Mouse (Mus musculus) liver, embryonic 12.5 days (tissue): ENCODE measurements around the gene Rbm20. TPM values are rescaled to one million over a fixed set of nuclear protein-coding genes. Genes with fewer than 3 reads are reported as not detected.

Experiments
- ATAC-seq: fragments of 200-750 bp; cut with Nextera tagmentation; 2 replicates; pipeline ENCODE4 v1.8.0; 2017; ENCODE audit warnings: moderate number of reproducible peaks, mild to moderate bottlenecking, moderate library complexity
- H3K27ac ChIP-seq: fragments of 300-500 bp; sonication (generic); 2 replicates; pipeline ENCODE4 v1.5.1; 2016; ENCODE audit warnings: mild to moderate bottlenecking
- H3K27me3 ChIP-seq: fragments of 300-500 bp; sonication (generic); replicated peaks from 2 replicates; pipeline ENCODE4 v1.6.1; 2016; ENCODE audit warnings: mild to moderate bottlenecking, moderate library complexity
- H3K36me3 ChIP-seq: fragments of 300-500 bp; sonication (generic); 2 replicates; pipeline ENCODE4 v1.6.1; 2016; ENCODE audit warnings: mild to moderate bottlenecking, moderate library complexity
- H3K4me1 ChIP-seq: fragments of 300-500 bp; sonication (generic); 2 replicates; pipeline ENCODE4 v1.6.1; 2016
- H3K4me2 ChIP-seq: fragments of 300-500 bp; sonication (generic); 2 replicates; pipeline ENCODE4 v1.6.1; 2016; ENCODE audit warnings: mild to moderate bottlenecking, moderate library complexity
- H3K4me3 ChIP-seq: fragments of 300-500 bp; sonication (generic); 2 replicates; pipeline ENCODE4 v1.5.1; 2016; ENCODE audit warnings: mild to moderate bottlenecking, moderate library complexity
- H3K9ac ChIP-seq: fragments of 300-500 bp; sonication (generic); 2 replicates; pipeline ENCODE4 v1.6.1; 2016; ENCODE audit warnings: mild to moderate bottlenecking, moderate library complexity
- H3K9me3 ChIP-seq: fragments of 300-500 bp; sonication (generic); replicated peaks from 2 replicates; pipeline ENCODE4 v1.6.1; 2016; ENCODE audit warnings: mild to moderate bottlenecking, moderate library complexity
- WGBS: fragments of 180-500 bp; shearing (Covaris S2); methylation state at CpG from one replicate; pipeline ENCODE4 v1.1.7; 2016; ENCODE audit not compliant: insufficient replicate concordance; 5-methylcytosine and 5-hydroxymethylcytosine counted together
- polyA plus RNA-seq: library from polyadenylated mRNA; unstranded; fragments of >200 nt; fragmentation: Nextera tagmentation; extraction: Ambion mirVana; gene quantifications from 2 replicates; pipeline ENCODE4 v1.2.1, GENCODE M21; 2016

Gene Rbm20
- polyA plus RNA-seq, 1 experiment from 2014 or later, result 0.18 TPM

- H3K4me1 ChIP-seq, result peaks cover 67% of the 10 kb centered on the region
- 93% methylated on average over 5 of the region's 5 CpGs for WGBS
- H3K9ac ChIP-seq, result no peak overlapping the region
- no peak overlapping the region for H3K27ac ChIP-seq
- H3K9me3 ChIP-seq, result no peaks in the 10 kb centered on the region
- no peak for ATAC-seq
- no peak overlapping the region for H3K4me3 ChIP-seq
- H3K36me3 ChIP-seq, result 0 out of 2 replicates have a peak, but pooled peaks cover 2% of the 10 kb centered on the region
- no peaks in the 10 kb centered on the region for H3K27me3 ChIP-seq
- H3K4me2 ChIP-seq, result no peak overlapping the region
These were observed 136.5 kb downstream of the Rbm20 start for GRCm38 (mm10) chr19:53813576-53813975.

- no peak overlapping the region for H3K4me2 ChIP-seq
- H3K4me1 ChIP-seq, result peaks cover 67% of the 10 kb centered on the region
- H3K4me3 ChIP-seq, result no peak overlapping the region
- 0 out of 2 replicates have a peak overlapping the region, but pooled peaks have one; percentile 4 for H3K27ac ChIP-seq
- 0 out of 2 replicates have a peak, but pooled peaks cover 6% of the 10 kb centered on the region for H3K36me3 ChIP-seq
- ATAC-seq, result no peak
- H3K9ac ChIP-seq, result no peak overlapping the region
- 72% methylated on average over 4 of the region's 4 CpGs for WGBS
- H3K27me3 ChIP-seq, result no peaks in the 10 kb centered on the region
- H3K9me3 ChIP-seq, result no peaks in the 10 kb centered on the region
These were observed 138.6 kb downstream of the Rbm20 start for GRCm38 (mm10) chr19:53815714-53816113.

GRCm38 (mm10) chr19:53816242-53816641, 139.1 kb downstream of the Rbm20 start:
- H3K36me3 ChIP-seq, result 0 out of 2 replicates have a peak, but pooled peaks cover 8% of the 10 kb centered on the region
- 74% methylated on average over 11 of the region's 11 CpGs for WGBS
- H3K9me3 ChIP-seq, result no peaks in the 10 kb centered on the region
- H3K4me3 ChIP-seq, result no peak overlapping the region
- H3K4me1 ChIP-seq, result peaks cover 67% of the 10 kb centered on the region
- H3K27me3 ChIP-seq, result no peaks in the 10 kb centered on the region
- no peak overlapping the region for H3K9ac ChIP-seq
- no peak for ATAC-seq
- H3K4me2 ChIP-seq, result no peak overlapping the region
- H3K27ac ChIP-seq, result 0 out of 2 replicates have a peak overlapping the region, but pooled peaks have one; percentile 4

- 9% methylated on average over 6 of the region's 6 CpGs for WGBS
- Histone ChIP-seq H3K27ac (peak overlapping the region; percentile 80), H3K4me2 (peak overlapping the region; percentile 52), H3K4me3 (no peak overlapping the region), H3K4me1 (peaks cover 80% of the 10 kb centered on the region), H3K27me3 (no peaks in the 10 kb centered on the region), H3K36me3 (0 out of 2 replicates have a peak, but pooled peaks cover 8% of the 10 kb centered on the region), H3K9ac (peak overlapping the region; percentile 40; the same call in 1 of the 2 replicates), H3K9me3 (no peaks in the 10 kb centered on the region)
- peak; percentile 95 for ATAC-seq
These were observed 142.2 kb downstream of the Rbm20 start for GRCm38 (mm10) chr19:53819299-53819698.

GRCm38 (mm10) chr19:53821241-53822120, 144.4 kb downstream of the Rbm20 start:
- no peak for ATAC-seq
- 61% methylated on average over 13 of the region's 13 CpGs for WGBS
- H3K36me3 ChIP-seq, result 0 out of 2 replicates have a peak, but pooled peaks cover 8% of the 10 kb centered on the region
- H3K4me2 ChIP-seq, result peak overlapping the region; percentile 15
- H3K4me1 ChIP-seq, result peaks cover 66% of the 10 kb centered on the region
- H3K27me3 ChIP-seq, result no peaks in the 10 kb centered on the region
- no peak overlapping the region for H3K4me3 ChIP-seq
- H3K9ac ChIP-seq, result no peak overlapping the region; the same call in 1 of the 2 replicates
- no peaks in the 10 kb centered on the region for H3K9me3 ChIP-seq
- peak overlapping the region; percentile 80 for H3K27ac ChIP-seq

- Histone ChIP-seq H3K27ac (peak overlapping the region; percentile 52; the same call in 1 of the 2 replicates), H3K4me2 (peak overlapping the region; percentile 66), H3K36me3 (0 out of 2 replicates have a peak, but pooled peaks cover 5% of the 10 kb centered on the region), H3K27me3 (no peaks in the 10 kb centered on the region), H3K4me3 (peak overlapping the region; percentile 55), H3K9ac (peak overlapping the region; percentile 46), H3K4me1 (peaks cover 46% of the 10 kb centered on the region), H3K9me3 (no peaks in the 10 kb centered on the region)
- ATAC-seq, result no peak
- WGBS, result 50% methylated on average over 6 of the region's 6 CpGs
These were observed 146.7 kb downstream of the Rbm20 start for GRCm38 (mm10) chr19:53823847-53824246.

- Histone ChIP-seq H3K27ac (peak overlapping the region; percentile 66), H3K27me3 (no peaks in the 10 kb centered on the region), H3K4me1 (peaks cover 39% of the 10 kb centered on the region), H3K9me3 (no peaks in the 10 kb centered on the region), H3K36me3 (0 out of 2 replicates have a peak, but pooled peaks cover 5% of the 10 kb centered on the region), H3K4me2 (peak overlapping the region; percentile 66), H3K9ac (peak overlapping the region; percentile 41), H3K4me3 (peak overlapping the region; percentile 55)
- ATAC-seq, result peak; percentile 80
- WGBS, result 58% methylated on average over 21 of the region's 21 CpGs
These were observed 148.0 kb downstream of the Rbm20 start for GRCm38 (mm10) chr19:53824872-53825680.

GRCm38 (mm10) chr19:53829990-53830389, 152.9 kb downstream of the Rbm20 start:
- Histone ChIP-seq H3K9ac (no peak overlapping the region), H3K27ac (no peak overlapping the region), H3K27me3 (no peaks in the 10 kb centered on the region), H3K4me3 (no peak overlapping the region), H3K4me2 (peak overlapping the region; percentile 39), H3K36me3 (no peaks in the 10 kb centered on the region), H3K9me3 (no peaks in the 10 kb centered on the region), H3K4me1 (peaks cover 25% of the 10 kb centered on the region)
- 49% methylated on average over 6 of the region's 6 CpGs for WGBS
- ATAC-seq, result 0 out of 2 replicates have a peak, but pooled peaks have one; percentile 17

GRCm38 (mm10) chr19:53830407-53831163, 153.5 kb downstream of the Rbm20 start:
- Histone ChIP-seq H3K4me3 (no peak overlapping the region), H3K9me3 (no peaks in the 10 kb centered on the region), H3K27ac (peak overlapping the region; percentile 37; the same call in 1 of the 2 replicates), H3K9ac (peak overlapping the region; percentile 6; the same call in 1 of the 2 replicates), H3K4me2 (peak overlapping the region; percentile 39), H3K27me3 (no peaks in the 10 kb centered on the region), H3K4me1 (peaks cover 25% of the 10 kb centered on the region), H3K36me3 (no peaks in the 10 kb centered on the region)
- peak; percentile 80 for ATAC-seq
- WGBS, result 16% methylated on average over 8 of the region's 8 CpGs

- no peaks in the 10 kb centered on the region for H3K36me3 ChIP-seq
- H3K27me3 ChIP-seq, result no peaks in the 10 kb centered on the region
- H3K4me3 ChIP-seq, result no peak overlapping the region
- H3K4me1 ChIP-seq, result peaks cover 25% of the 10 kb centered on the region
- no peak overlapping the region for H3K27ac ChIP-seq
- no peak overlapping the region for H3K4me2 ChIP-seq
- ATAC-seq, result no peak
- no peaks in the 10 kb centered on the region for H3K9me3 ChIP-seq
- H3K9ac ChIP-seq, result no peak overlapping the region
- WGBS, result 48% methylated on average over 3 of the region's 3 CpGs
These were observed 154.0 kb downstream of the Rbm20 start for GRCm38 (mm10) chr19:53831164-53831448.

GRCm38 (mm10) chr19:53832512-53832911, 155.4 kb downstream of the Rbm20 start:
- Histone ChIP-seq H3K4me2 (no peak overlapping the region), H3K9me3 (no peaks in the 10 kb centered on the region), H3K27ac (no peak overlapping the region), H3K4me1 (peaks cover 25% of the 10 kb centered on the region), H3K4me3 (no peak overlapping the region), H3K9ac (no peak overlapping the region), H3K27me3 (no peaks in the 10 kb centered on the region), H3K36me3 (no peaks in the 10 kb centered on the region)
- no peak for ATAC-seq
- 51% methylated on average over 7 of the region's 7 CpGs for WGBS
